Mouse (Mus musculus): Measurements from ENCODE around the gene Fignl2. TPM values are rescaled to one million over a fixed set of nuclear protein-coding genes. Genes with fewer than 3 reads are reported as not detected.
A peak's percentile ranks its signal among the peaks of the same experiment; 100 is the strongest.

The Fignl2 gene
- polyA plus RNA-seq, 2 experiments = 0.15 to 3.7 TPM

DNA sequence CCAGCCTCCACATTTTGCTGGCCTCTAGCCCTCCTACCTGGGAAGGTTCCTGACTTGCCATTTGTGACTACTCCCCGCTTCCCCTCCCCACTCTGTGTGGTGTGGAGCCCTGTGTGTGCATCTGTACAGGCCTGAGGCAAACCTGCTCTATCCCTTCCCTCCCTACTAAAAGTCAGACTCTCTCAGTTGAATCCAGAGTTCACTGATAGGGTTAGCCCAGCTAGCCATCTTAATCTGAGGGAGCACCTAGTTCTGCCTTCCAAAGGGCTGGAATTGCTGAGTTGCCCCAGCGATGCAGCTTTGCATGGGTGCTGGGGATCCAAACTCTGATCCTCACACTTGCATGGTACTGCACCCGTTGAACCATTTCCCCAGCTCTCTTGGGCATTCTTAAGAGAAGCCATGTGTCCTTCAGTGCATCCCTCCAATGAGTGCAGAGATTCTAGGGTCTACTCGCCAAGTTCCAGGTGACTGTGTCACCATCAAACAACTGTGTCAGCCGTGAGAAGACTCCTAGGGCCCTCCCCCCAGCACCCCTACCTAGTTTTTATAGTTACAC lies 29.9 kb downstream of the Fignl2 start:
- Histone ChIP-seq H3K4me2 (replicated peaks; ENCODE audit: low read depth, low read length, severe bottlenecking) (no peak overlapping the region), H3K4me1 (ENCODE audit: control insufficient read depth, insufficient read depth, low read length) (peaks cover 9% of the 10 kb centered on the region), H3K4me3 (replicated peaks; ENCODE audit: low read length) (no peak overlapping the region), H3K27me3 (ENCODE audit: control insufficient read depth, insufficient read depth, low read length) (peaks cover 63% of the 10 kb centered on the region), H3K9ac (ENCODE audit: low read depth, low read length, severe bottlenecking) (no peak overlapping the region), H3K27ac (replicated peaks; ENCODE audit: low read depth, low read length) (no peak overlapping the region), H3K36me3 (ENCODE audit: control insufficient read depth, insufficient read depth, low read length) (0 out of 2 replicates have a peak, but pooled peaks cover 11% of the 10 kb centered on the region), H3K9me3 (ENCODE audit: control insufficient read depth, low read length) (no peaks in the 10 kb centered on the region)
- ATAC-seq (ENCODE audit: low FRiP score, low read depth) = no peak
- no peak for DNase-seq (ENCODE audit: low spot score)
- WGBS = 45% methylated on average over 5 of the region's 5 CpGs
- no peak for TF ChIP-seq POLR2A (IDR thresholded peaks at IDR 0.05; ENCODE audit: borderline replicate concordance, extremely low read depth, insufficient read depth, insufficient read length)

- H3K9ac ChIP-seq (ENCODE audit: low read depth, low read length, severe bottlenecking) = peak within 1 kb of the TSS; percentile 65
- H3K9me3 ChIP-seq (ENCODE audit: control insufficient read depth, low read length) = no peaks in the 10 kb centered on the region
- no peak within 1 kb of the TSS for H3K27ac ChIP-seq (replicated peaks; ENCODE audit: low read depth, low read length)
- H3K4me2 ChIP-seq (replicated peaks; ENCODE audit: low read depth, low read length, severe bottlenecking) = peak within 1 kb of the TSS; percentile 100
- no peak for DNase-seq (ENCODE audit: low spot score)
- 2% methylated on average over 22 of the region's 23 CpGs for WGBS
- 0 out of 2 replicates have a peak, but pooled peaks have one; percentile 9 for ATAC-seq (ENCODE audit: low FRiP score, low read depth)
- TF ChIP-seq POLR2A (IDR thresholded peaks at IDR 0.05; ENCODE audit: borderline replicate concordance, extremely low read depth, insufficient read depth, insufficient read length) = no peak
- peak within 1 kb of the TSS; percentile 54 for H3K4me3 ChIP-seq (replicated peaks; ENCODE audit: low read length)
- H3K36me3 ChIP-seq (ENCODE audit: control insufficient read depth, insufficient read depth, low read length) = 0 out of 2 replicates have a peak, but pooled peaks cover 3% of the 10 kb centered on the region
- peaks cover 7% of the 10 kb centered on the region for H3K4me1 ChIP-seq (ENCODE audit: control insufficient read depth, insufficient read depth, low read length)
- peaks cover 58% of the 10 kb centered on the region for H3K27me3 ChIP-seq (ENCODE audit: control insufficient read depth, insufficient read depth, low read length)
Observed at GRCm38 (mm10) chr15:101047194-101047555, 31.2 kb downstream of the Fignl2 start, which contains the start of gene Gm47841. Gm47841 (minus strand) TSS chr15:101047397.

DNA sequence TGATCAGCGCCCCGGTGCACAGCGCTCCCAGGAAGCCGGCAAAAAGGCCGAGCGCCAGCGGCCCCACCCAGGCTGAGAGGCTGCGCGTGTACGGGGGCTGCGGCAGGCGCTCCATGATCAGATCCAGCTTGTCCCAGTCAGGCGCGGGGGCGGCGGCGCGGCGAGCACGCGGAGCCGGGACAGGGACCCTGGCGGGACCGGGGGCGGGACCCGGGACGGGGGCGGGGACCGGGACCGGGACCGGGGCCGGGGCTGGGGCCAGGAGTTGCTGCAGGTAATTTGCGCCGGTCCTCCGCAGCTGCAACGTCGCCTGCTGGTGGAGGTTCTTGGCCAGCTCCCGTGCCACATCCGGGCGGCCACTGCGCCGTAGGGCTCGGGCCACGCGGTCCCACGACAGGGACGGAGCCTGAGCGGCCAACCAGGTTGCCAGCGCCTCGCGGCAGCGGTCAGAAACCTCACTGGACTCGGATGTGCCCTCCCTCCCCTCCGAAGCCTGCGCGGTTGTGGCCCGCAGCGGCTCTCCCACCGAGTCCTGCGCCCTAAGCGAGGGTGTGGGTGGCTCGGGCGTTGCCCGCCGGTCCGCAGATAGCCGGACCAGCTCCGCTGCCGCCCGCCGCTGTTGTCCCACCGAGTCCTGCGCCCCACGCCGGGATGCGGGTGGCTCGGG lies 31.7 kb downstream of the Fignl2 start:
- ATAC-seq (ENCODE audit: low FRiP score, low read depth) (peak; percentile 24), DNase-seq (ENCODE audit: low spot score) (no peak)
- peak overlapping the region; percentile 54 for H3K4me3 ChIP-seq (replicated peaks; ENCODE audit: low read length)
- H3K4me1 ChIP-seq (ENCODE audit: control insufficient read depth, insufficient read depth, low read length) = peaks cover 7% of the 10 kb centered on the region
- no peak overlapping the region for H3K27ac ChIP-seq (replicated peaks; ENCODE audit: low read depth, low read length)
- peak overlapping the region; percentile 100 for H3K4me2 ChIP-seq (replicated peaks; ENCODE audit: low read depth, low read length, severe bottlenecking)
- H3K36me3 ChIP-seq (ENCODE audit: control insufficient read depth, insufficient read depth, low read length) = 0 out of 2 replicates have a peak, but pooled peaks cover 3% of the 10 kb centered on the region
- no peak for TF ChIP-seq POLR2A (IDR thresholded peaks at IDR 0.05; ENCODE audit: borderline replicate concordance, extremely low read depth, insufficient read depth, insufficient read length)
- peaks cover 58% of the 10 kb centered on the region for H3K27me3 ChIP-seq (ENCODE audit: control insufficient read depth, insufficient read depth, low read length)
- peak overlapping the region; percentile 65 for H3K9ac ChIP-seq (ENCODE audit: low read depth, low read length, severe bottlenecking)
- H3K9me3 ChIP-seq (ENCODE audit: control insufficient read depth, low read length) = no peaks in the 10 kb centered on the region
- under 1% methylated on average over 45 of the region's 77 CpGs for WGBS

DNA sequence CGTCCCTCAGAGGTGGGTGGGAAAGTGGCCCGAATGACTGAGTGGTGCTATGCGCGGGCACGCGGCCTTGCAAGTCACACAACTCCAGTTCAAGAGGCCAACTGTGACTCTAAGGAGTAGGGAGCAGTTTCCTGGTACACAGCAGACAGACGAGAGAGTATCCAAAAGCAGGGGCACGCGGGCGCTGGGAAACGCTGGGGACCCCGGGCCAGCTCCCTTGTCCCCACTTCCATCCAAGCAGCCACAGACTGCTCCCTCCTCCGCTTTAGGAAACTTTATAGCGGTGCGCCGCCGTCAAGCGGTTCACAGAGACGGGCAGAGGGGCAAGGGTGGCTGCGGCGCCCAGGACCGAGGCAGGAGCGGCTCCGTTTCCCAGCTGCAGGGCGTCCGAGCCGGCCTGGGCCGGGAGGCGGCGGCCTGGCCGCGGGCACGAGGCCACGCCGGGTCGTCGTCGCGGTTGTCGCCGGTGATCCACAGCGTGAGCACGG lies 32.3 kb downstream of the Fignl2 start:
- DNase-seq (ENCODE audit: low spot score) = no peak
- H3K9ac ChIP-seq (ENCODE audit: low read depth, low read length, severe bottlenecking) = peak overlapping the region; percentile 65
- H3K4me3 ChIP-seq (replicated peaks; ENCODE audit: low read length) = peak overlapping the region; percentile 54
- TF ChIP-seq POLR2A (IDR thresholded peaks at IDR 0.05; ENCODE audit: borderline replicate concordance, extremely low read depth, insufficient read depth, insufficient read length) = no peak
- WGBS = under 1% methylated on average over 43 of the region's 43 CpGs
- H3K27ac ChIP-seq (replicated peaks; ENCODE audit: low read depth, low read length) = no peak overlapping the region
- ATAC-seq (ENCODE audit: low FRiP score, low read depth) = no peak
- H3K4me2 ChIP-seq (replicated peaks; ENCODE audit: low read depth, low read length, severe bottlenecking) = peak overlapping the region; percentile 100
- H3K27me3 ChIP-seq (ENCODE audit: control insufficient read depth, insufficient read depth, low read length) = peaks cover 64% of the 10 kb centered on the region
- H3K36me3 ChIP-seq (ENCODE audit: control insufficient read depth, insufficient read depth, low read length) = 0 out of 2 replicates have a peak, but pooled peaks cover 3% of the 10 kb centered on the region
- H3K9me3 ChIP-seq (ENCODE audit: control insufficient read depth, low read length) = no peaks in the 10 kb centered on the region
- H3K4me1 ChIP-seq (ENCODE audit: control insufficient read depth, insufficient read depth, low read length) = peaks cover 7% of the 10 kb centered on the region

DNA sequence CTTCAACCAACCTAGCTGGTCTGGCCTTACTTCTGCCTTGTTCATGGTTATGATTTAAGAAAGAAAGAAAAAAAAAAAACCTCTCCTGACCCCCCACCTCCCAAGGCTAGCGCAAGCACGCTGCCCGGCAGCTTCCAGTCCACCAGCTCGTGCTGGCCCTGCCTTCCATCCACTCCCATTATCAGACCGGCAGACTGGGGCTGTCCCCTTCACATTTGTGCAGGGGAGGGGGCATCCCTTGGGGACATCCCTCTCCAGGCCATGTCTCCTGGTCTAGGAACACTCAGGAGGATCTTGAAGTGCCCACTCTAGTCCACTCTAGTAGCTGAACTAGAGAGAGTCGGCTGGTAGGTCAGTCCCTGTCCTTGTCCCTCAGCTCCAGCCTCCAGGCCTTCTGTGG lies 33.8 kb downstream of the Fignl2 start:
- no peak overlapping the region for H3K4me3 ChIP-seq (replicated peaks; ENCODE audit: low read length)
- DNase-seq (ENCODE audit: low spot score) (no peak), ATAC-seq (ENCODE audit: low FRiP score, low read depth) (no peak)
- peaks cover 71% of the 10 kb centered on the region for H3K27me3 ChIP-seq (ENCODE audit: control insufficient read depth, insufficient read depth, low read length)
- no peak overlapping the region for H3K4me2 ChIP-seq (replicated peaks; ENCODE audit: low read depth, low read length, severe bottlenecking)
- H3K4me1 ChIP-seq (ENCODE audit: control insufficient read depth, insufficient read depth, low read length) = peaks cover 7% of the 10 kb centered on the region
- WGBS = 49% methylated on average over 6 of the region's 6 CpGs
- H3K9ac ChIP-seq (ENCODE audit: low read depth, low read length, severe bottlenecking) = no peak overlapping the region
- no peaks in the 10 kb centered on the region for H3K9me3 ChIP-seq (ENCODE audit: control insufficient read depth, low read length)
- 0 out of 2 replicates have a peak, but pooled peaks cover 2% of the 10 kb centered on the region for H3K36me3 ChIP-seq (ENCODE audit: control insufficient read depth, insufficient read depth, low read length)
- no peak for TF ChIP-seq POLR2A (IDR thresholded peaks at IDR 0.05; ENCODE audit: borderline replicate concordance, extremely low read depth, insufficient read depth, insufficient read length)
- no peak overlapping the region for H3K27ac ChIP-seq (replicated peaks; ENCODE audit: low read depth, low read length)
